Mouse (Mus musculus) embryonic facial prominence, embryonic 10.5 days (tissue): ENCODE data around the gene Fam71e1. TPM values are rescaled to one million over a fixed set of nuclear protein-coding genes. Genes with fewer than 3 reads are reported as not detected.
A peak's percentile ranks its signal among the peaks of the same experiment; 100 is the strongest.

Experiments used
- DNase-seq: peaks from one replicate; pipeline ENCODE4 v3.0.0-alpha.2; 2017; ENCODE audit warnings: low spot score
- H3K27ac ChIP-seq: fragments of 300-500 bp; sonication (generic); replicated peaks from 2 replicates; pipeline ENCODE4 v1.5.1; 2016; ENCODE audit warnings: mild to moderate bottlenecking
- H3K27me3 ChIP-seq: fragments of 300-500 bp; sonication (generic); replicated peaks from 2 replicates; pipeline ENCODE4 v1.6.1; 2016; ENCODE audit warnings: low read depth, mild to moderate bottlenecking; ENCODE audit not compliant: poor library complexity, severe bottlenecking
- H3K36me3 ChIP-seq: fragments of 300-500 bp; sonication (generic); replicated peaks from 2 replicates; pipeline ENCODE4 v1.6.1; 2016; ENCODE audit warnings: mild to moderate bottlenecking, moderate library complexity
- H3K4me1 ChIP-seq: fragments of 300-500 bp; sonication (generic); 2 replicates; pipeline ENCODE4 v1.6.1; 2016
- H3K4me3 ChIP-seq: fragments of 300-500 bp; sonication (generic); 2 replicates; pipeline ENCODE4 v1.5.1; 2016; ENCODE audit warnings: mild to moderate bottlenecking, moderate library complexity
- H3K9me3 ChIP-seq: fragments of 300-500 bp; sonication (generic); 2 replicates; pipeline ENCODE4 v1.6.1; 2016; ENCODE audit warnings: mild to moderate bottlenecking
- WGBS: fragments of 180-500 bp; shearing (Covaris S2); methylation state at CpG from one replicate; pipeline ENCODE4 v1.1.7; 2016; 5-methylcytosine and 5-hydroxymethylcytosine counted together
- polyA plus RNA-seq: library from polyadenylated mRNA; unstranded; fragments of >200 nt; fragmentation: Nextera tagmentation; extraction: Ambion mirVana; gene quantifications from 2 replicates; pipeline ENCODE4 v1.2.1, GENCODE M21; 2016

Gene Fam71e1
- polyA plus RNA-seq, 1 experiment from 2014 or later, result 14.4 TPM

DNA sequence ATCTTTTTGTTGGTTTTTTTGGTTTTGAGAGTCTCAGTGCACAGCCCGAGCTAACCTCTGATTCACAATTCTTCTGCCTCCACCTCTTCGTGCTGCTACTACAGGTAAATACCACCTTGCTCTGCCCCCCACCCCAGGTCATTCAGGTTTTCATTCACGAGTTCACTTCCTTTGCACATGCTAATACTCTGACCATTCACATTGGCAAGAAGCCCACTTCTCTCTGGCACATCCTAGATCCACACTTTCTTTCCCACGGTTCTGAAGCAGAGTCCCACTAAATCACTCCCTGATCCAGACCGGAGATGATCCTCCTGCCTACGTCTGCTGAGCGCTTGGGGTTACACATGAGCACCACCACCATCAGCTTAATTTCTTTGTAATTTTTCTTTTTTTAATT, 1.3 kb upstream of the Fam71e1 start:
- no peak for DNase-seq

GRCm38 (mm10) chr7:44496771-44497109, 359 bp downstream of the Fam71e1 start:
- Histone ChIP-seq H3K9me3 (no peaks in the 10 kb centered on the region), H3K27me3 (peaks cover 12% of the 10 kb centered on the region), H3K4me1 (peaks cover 24% of the 10 kb centered on the region), H3K27ac (peak overlapping the region; percentile 98), H3K4me3 (peak overlapping the region; percentile 86), H3K36me3 (peaks cover 31% of the 10 kb centered on the region)
- no peak for DNase-seq
- WGBS, result under 1% methylated on average over 26 of the region's 26 CpGs

More for the DNA sequence above, 1.3 kb upstream of the Fam71e1 start:
- 89% methylated on average over 7 of the region's 7 CpGs for WGBS
- H3K27ac ChIP-seq, result peak overlapping the region; percentile 98; the same call in 1 of the 2 replicates
- peaks cover 5% of the 10 kb centered on the region; the same call in 1 of the 2 replicates for H3K27me3 ChIP-seq
- peak overlapping the region; percentile 86 for H3K4me3 ChIP-seq
- peaks cover 22% of the 10 kb centered on the region for H3K4me1 ChIP-seq
- H3K36me3 ChIP-seq, result peaks cover 47% of the 10 kb centered on the region
- H3K9me3 ChIP-seq, result no peaks in the 10 kb centered on the region

GRCm38 (mm10) chr7:44497361-44498055, 1.1 kb downstream of the Fam71e1 start:
- H3K9me3 ChIP-seq, result no peaks in the 10 kb centered on the region
- peaks cover 24% of the 10 kb centered on the region for H3K4me1 ChIP-seq
- WGBS, result 79% methylated on average over 10 of the region's 10 CpGs
- peaks cover 23% of the 10 kb centered on the region for H3K36me3 ChIP-seq
- no peak for DNase-seq
- H3K27ac ChIP-seq, result peak overlapping the region; percentile 98
- peak overlapping the region; percentile 86 for H3K4me3 ChIP-seq
- peaks cover 12% of the 10 kb centered on the region for H3K27me3 ChIP-seq

DNA sequence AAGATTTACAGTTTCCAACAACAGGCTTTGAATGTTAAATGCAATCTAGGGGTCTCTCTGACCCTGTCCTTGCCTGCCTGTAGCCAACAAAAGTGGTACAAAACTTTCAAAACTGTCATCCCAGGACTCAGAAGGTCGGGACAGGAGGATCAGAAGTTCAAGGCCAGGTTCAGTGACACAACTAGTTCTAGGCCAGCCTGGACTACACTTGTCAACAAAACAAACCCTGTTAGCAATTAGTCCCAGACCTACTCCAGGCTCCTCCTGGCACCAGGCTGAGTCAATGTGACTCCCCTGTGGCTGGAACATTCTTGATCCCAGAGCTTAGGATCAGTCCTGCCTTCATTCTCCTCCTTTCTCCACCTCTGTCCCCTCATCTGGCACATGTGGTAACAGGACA, 2.5 kb downstream of the Fam71e1 start:
- Histone ChIP-seq H3K4me3 (no peak overlapping the region), H3K36me3 (peaks cover 9% of the 10 kb centered on the region), H3K27me3 (peaks cover 12% of the 10 kb centered on the region), H3K9me3 (no peaks in the 10 kb centered on the region), H3K4me1 (peaks cover 28% of the 10 kb centered on the region), H3K27ac (no peak overlapping the region)
- 69% methylated on average over 1 of the region's 1 CpGs for WGBS
- no peak for DNase-seq

GRCm38 (mm10) chr7:44500046-44500445, 3.7 kb downstream of the Fam71e1 start:
- H3K27ac ChIP-seq, result no peak overlapping the region
- H3K9me3 ChIP-seq, result 0 out of 2 replicates have a peak, but pooled peaks cover 4% of the 10 kb centered on the region
- 63% methylated on average over 20 of the region's 20 CpGs for WGBS
- peaks cover 12% of the 10 kb centered on the region for H3K27me3 ChIP-seq
- H3K4me1 ChIP-seq, result peaks cover 23% of the 10 kb centered on the region
- no peak overlapping the region for H3K4me3 ChIP-seq
- H3K36me3 ChIP-seq, result no peaks in the 10 kb centered on the region
- no peak for DNase-seq

- Histone ChIP-seq H3K27ac (no peak overlapping the region), H3K4me1 (peaks cover 15% of the 10 kb centered on the region), H3K4me3 (no peak overlapping the region), H3K9me3 (0 out of 2 replicates have a peak, but pooled peaks cover 4% of the 10 kb centered on the region), H3K36me3 (no peaks in the 10 kb centered on the region), H3K27me3 (peaks cover 12% of the 10 kb centered on the region)
- peak; percentile 79 for DNase-seq
- WGBS, result 39% methylated on average over 5 of the region's 5 CpGs
These were observed 5.3 kb downstream of the Fam71e1 start for GRCm38 (mm10) chr7:44501563-44502115.

- Histone ChIP-seq H3K36me3 (no peaks in the 10 kb centered on the region), H3K4me1 (peaks cover 4% of the 10 kb centered on the region; the same call in 1 of the 2 replicates), H3K27me3 (peaks cover 30% of the 10 kb centered on the region; the same call in 1 of the 2 replicates), H3K27ac (no peak overlapping the region), H3K9me3 (peaks cover 7% of the 10 kb centered on the region; the same call in 1 of the 2 replicates), H3K4me3 (no peak overlapping the region)
- DNase-seq, result no peak
These were observed 11.1 kb downstream of the Fam71e1 start for GRCm38 (mm10) chr7:44507491-44507890.

DNA sequence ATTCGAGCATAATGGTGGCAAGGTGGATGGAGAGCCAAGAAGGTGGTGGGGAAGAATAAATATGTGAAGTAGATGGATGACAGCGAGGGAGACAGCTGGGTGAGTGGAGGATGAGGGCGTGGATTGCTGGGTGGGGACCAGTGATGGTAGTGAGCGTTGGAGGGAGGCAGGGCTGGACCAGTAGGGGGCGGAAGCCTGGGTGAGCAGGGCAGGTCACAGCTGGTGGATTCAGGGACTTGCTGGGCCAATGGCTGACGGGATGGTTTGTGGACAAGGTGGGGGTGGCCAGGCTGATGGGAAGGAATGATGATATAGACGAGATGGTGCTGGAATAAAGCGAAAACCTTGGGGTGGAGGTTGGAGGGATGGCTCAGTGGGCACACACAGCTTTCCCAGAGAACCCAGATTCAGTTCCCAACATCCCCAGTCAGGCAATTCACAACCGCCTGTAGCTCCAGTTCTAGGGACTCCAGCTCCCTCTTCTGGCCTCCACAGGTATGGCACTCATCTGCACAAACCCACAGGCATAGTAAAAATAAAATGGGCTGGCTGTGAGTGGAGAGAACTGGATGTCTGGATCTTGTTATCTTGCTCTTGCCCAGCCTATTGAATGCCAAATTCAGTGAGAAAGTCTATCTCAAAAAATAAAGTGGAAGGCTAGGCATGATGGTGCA, 23.0 kb downstream of the Fam71e1 start:
- Histone ChIP-seq H3K9me3 (no peaks in the 10 kb centered on the region), H3K36me3 (no peaks in the 10 kb centered on the region), H3K27me3 (peaks cover 47% of the 10 kb centered on the region), H3K4me3 (no peak overlapping the region), H3K4me1 (peaks cover 5% of the 10 kb centered on the region), H3K27ac (no peak overlapping the region)
- DNase-seq, result no peak
- 72% methylated on average over 9 of the region's 9 CpGs for WGBS

- H3K4me1 ChIP-seq, result peaks cover 18% of the 10 kb centered on the region
- peaks cover 60% of the 10 kb centered on the region for H3K27me3 ChIP-seq
- H3K27ac ChIP-seq, result no peak overlapping the region
- no peaks in the 10 kb centered on the region for H3K36me3 ChIP-seq
- H3K4me3 ChIP-seq, result no peak overlapping the region
- 64% methylated on average over 3 of the region's 3 CpGs for WGBS
- no peaks in the 10 kb centered on the region for H3K9me3 ChIP-seq
- DNase-seq, result no peak
These were observed 24.6 kb downstream of the Fam71e1 start for GRCm38 (mm10) chr7:44520990-44521389.

DNA sequence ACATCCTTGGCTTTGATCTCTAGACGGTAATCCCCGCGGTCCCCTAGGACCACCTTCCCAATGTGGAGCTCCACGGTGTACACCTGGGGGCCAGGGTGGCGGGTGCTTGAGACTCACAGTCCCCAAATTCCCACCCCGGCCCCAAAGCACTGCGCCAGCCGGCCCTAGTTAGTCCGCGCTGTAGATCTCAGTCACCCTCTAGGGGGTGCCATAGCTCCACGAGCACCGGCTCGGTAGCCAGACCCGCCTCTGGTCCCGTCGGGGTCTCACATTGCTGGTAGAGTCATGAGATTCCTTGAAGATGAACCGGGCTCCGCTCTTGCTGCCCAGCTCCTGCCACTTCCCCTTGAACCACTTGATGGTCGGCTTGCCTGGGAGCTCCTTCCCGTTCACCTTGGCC, 25.3 kb downstream of the Fam71e1 start:
- Histone ChIP-seq H3K4me3 (peak overlapping the region; percentile 42), H3K27me3 (peaks cover 67% of the 10 kb centered on the region), H3K27ac (no peak overlapping the region), H3K4me1 (peaks cover 18% of the 10 kb centered on the region), H3K36me3 (no peaks in the 10 kb centered on the region), H3K9me3 (no peaks in the 10 kb centered on the region)
- DNase-seq, result peak; percentile 79
- 4% methylated on average over 20 of the region's 20 CpGs for WGBS

DNA sequence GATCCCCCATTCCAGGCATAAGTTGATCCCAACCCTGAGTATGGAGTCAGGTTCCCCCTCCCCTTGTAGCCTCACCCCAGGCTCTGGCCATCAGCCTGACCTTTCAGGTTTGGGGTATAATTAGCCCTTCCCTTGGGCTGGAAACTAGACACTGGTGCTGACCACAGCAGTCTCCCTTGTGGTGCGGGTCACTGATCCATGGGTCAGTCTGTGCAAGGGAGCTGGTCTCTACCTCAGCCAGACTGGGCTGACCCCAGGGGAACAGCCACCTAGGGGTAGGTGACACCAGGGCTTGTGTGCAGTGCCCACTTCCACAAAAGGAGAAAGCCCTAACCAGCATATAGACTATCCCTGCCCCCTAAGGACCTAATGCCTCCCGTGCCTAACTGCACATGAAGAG, 26.7 kb downstream of the Fam71e1 start:
- H3K27ac ChIP-seq, result no peak overlapping the region
- DNase-seq, result no peak
- H3K27me3 ChIP-seq, result peaks cover 80% of the 10 kb centered on the region
- no peaks in the 10 kb centered on the region for H3K9me3 ChIP-seq
- H3K4me1 ChIP-seq, result peaks cover 24% of the 10 kb centered on the region
- 80% methylated on average over 2 of the region's 2 CpGs for WGBS
- H3K4me3 ChIP-seq, result no peak overlapping the region
- no peaks in the 10 kb centered on the region for H3K36me3 ChIP-seq

DNA sequence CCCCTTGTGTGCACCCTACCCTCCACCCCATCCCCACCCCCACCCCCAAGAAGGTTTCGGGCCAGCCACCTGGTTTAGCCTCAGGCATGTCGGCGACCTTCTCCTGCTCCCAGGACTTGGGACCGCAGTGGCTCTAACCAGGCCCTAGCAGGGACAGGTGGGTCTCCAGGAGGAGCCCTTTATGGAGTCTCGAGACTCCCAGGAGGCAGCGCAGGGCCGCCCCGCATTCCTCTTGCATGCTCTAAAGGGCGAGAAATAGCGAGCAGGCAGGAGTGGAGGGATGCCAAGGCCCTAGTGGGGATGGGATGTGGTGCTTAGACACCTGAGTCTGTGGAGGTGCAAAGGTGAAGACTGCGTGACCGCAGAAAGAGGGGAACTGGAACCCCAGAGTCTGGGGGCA, 28.1 kb downstream of the Fam71e1 start, which contains the start of gene Mybpc2:
Mybpc2 (minus strand) TSS at position 155 of the 400 bp plus-strand sequence.
- no peak for DNase-seq
- Histone ChIP-seq H3K27me3 (peaks cover 90% of the 10 kb centered on the region), H3K4me1 (peaks cover 27% of the 10 kb centered on the region), H3K27ac (no peak within 1 kb of the TSS), H3K4me3 (peak within 1 kb of the TSS; percentile 32), H3K36me3 (no peaks in the 10 kb centered on the region), H3K9me3 (no peaks in the 10 kb centered on the region)
- WGBS, result 29% methylated on average over 12 of the region's 12 CpGs
